Mouse (Mus musculus) C2C12 (cell line): ENCODE results near the gene Evi5l.

Experiments used
- CEBPB ChIP-seq: IDR thresholded peaks from one replicate; pipeline ENCODE4 v1.6.1; 2011; ENCODE audit warnings: low read depth, mild to moderate bottlenecking, control low read depth, moderate library complexity
- CTCF ChIP-seq: IDR thresholded peaks from one replicate; pipeline ENCODE4 v1.5.1; 2011; ENCODE audit not compliant: control insufficient read depth, insufficient read depth, insufficient read length

DNA sequence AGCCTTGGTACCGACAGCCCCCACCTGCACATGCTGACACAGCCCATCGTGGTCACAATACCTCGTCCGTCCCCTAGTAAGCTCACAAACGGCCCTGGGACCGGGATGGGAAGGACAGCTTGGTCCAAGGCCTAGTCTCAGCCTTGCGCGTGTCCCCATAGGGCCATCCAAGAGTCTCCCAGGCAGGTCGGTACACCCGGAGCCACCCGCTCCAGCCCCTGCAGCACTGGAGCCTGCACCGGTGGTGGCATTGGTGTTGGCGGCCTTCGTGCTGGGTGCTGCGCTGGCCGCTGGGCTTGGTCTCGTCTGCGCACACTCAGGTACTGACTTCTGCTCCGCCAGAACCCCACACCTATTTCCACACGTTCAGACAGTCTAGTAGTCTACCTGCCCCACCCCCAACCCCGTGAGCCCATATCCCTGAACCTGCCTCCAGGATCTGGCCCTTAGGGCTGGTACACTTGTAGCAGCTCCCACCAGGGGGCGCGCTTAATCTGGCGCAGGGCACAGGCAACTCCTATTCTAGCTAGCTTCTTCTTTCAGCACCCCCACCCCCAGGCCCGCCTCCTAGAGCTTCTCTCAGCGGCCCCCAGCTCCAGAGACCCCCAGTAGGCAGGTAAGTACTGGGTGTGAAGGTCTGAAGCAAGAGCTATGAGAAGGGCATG lies 84.1 kb downstream of the Evi5l start:
- TF ChIP-seq CTCF (peak; percentile 80), CEBPB (no peak)
